Mouse (Mus musculus) thymus, postnatal 14 days (tissue): ENCODE measurements around the gene Mettl25.

Experiments used
- DNase-seq: peaks from one replicate; pipeline ENCODE4 v3.0.0; 2021

The Mettl25 gene

GRCm38 (mm10) chr10:105840928-105841888, at the start of gene Mettl25, which contains the start of gene Ccdc59:
Gene Mettl25 (minus strand): TSS chr10:105841380.
Gene Ccdc59 (plus strand): TSS chr10:105841067.
- DNase-seq = peak; percentile 97

GRCm38 (mm10) chr10:105867312-105867711, 26.1 kb upstream of the Mettl25 start:
- DNase-seq = no peak

- DNase-seq = no peak
These were observed 10.0 kb upstream of the Mettl25 start for GRCm38 (mm10) chr10:105851136-105851535.

- no peak for DNase-seq
These were observed 9.1 kb upstream of the Mettl25 start for GRCm38 (mm10) chr10:105850286-105850685.

GRCm38 (mm10) chr10:105842574-105842973, 1.4 kb upstream of the Mettl25 start:
- no peak for DNase-seq

GRCm38 (mm10) chr10:105834627-105835228, 6.5 kb downstream of the Mettl25 start:
- peak; percentile 26 for DNase-seq

- no peak for DNase-seq
These were observed 34.7 kb downstream of the Mettl25 start for GRCm38 (mm10) chr10:105806259-105807010.

DNA sequence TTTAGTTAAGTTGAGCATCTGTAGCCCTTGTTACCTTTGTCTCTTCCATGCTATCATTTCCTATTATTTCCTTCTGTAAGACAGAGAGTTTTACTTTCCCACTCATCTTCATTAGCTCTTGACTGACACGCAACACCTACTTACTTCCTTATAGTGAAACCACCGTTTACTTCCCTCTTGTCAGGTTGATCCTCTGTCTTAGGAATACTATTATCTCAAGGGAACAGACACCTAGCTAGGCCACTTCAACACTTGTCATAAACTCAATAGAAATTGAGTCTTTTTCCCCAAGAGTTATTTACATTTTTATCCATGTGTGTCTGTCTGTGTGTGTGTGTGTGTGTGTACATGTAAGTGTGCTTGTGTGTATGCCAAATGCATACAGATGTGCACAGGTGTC, 37.7 kb downstream of the Mettl25 start:
- no peak for DNase-seq

- no peak for DNase-seq
These were observed 39.0 kb downstream of the Mettl25 start for GRCm38 (mm10) chr10:105802132-105802531.

DNA sequence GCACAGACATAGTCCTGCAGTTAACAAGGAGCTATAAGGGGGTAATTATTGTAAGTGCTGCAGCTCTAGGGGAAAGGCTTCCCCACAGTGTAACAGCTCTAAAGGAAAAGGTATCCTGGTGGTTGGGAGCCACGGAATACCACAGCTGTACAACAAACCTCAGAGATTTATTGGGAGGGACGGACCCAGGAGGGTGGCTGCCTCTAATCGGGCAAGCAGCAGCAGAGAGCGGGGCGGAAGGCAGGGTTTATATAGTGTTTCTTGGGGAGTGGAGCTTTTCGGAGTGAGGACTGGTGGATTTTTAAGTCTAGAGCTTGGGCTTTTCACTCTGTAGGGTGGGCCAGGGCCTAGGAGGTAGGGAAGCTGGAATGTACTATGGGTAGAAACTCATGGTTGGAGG, 40.0 kb downstream of the Mettl25 start:
- DNase-seq = no peak

DNA sequence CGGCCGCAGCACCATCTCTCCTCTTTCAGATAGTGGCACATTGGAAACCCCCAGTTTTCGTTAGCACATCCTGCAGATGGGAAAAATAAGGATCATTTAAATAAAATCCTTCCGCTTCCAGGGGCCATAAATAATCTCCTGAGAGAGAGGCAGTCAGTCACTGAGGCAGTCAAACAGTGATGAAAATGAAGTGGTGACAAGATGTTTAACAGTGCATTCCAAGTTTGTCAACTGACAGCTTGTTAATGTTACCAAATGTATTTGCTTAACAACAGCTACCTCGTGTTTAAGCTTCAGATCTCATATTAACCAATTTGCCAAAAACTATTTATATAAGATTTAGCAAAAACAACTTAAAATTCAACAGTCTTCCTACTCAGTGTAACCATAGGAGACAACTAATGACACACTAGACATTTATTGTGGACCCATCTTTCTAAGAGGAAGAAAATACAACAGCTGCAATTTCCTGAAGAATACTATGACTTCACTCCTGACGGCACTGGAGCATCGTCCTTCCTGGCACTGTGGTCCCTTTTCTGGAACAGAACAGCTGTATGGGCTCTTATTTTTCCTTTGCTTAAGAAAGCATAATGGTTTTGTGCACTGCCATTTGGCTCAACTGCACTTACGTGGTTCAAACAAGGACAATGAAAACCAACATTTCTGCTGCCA, 43.8 kb downstream of the Mettl25 start:
- DNase-seq = no peak

DNA sequence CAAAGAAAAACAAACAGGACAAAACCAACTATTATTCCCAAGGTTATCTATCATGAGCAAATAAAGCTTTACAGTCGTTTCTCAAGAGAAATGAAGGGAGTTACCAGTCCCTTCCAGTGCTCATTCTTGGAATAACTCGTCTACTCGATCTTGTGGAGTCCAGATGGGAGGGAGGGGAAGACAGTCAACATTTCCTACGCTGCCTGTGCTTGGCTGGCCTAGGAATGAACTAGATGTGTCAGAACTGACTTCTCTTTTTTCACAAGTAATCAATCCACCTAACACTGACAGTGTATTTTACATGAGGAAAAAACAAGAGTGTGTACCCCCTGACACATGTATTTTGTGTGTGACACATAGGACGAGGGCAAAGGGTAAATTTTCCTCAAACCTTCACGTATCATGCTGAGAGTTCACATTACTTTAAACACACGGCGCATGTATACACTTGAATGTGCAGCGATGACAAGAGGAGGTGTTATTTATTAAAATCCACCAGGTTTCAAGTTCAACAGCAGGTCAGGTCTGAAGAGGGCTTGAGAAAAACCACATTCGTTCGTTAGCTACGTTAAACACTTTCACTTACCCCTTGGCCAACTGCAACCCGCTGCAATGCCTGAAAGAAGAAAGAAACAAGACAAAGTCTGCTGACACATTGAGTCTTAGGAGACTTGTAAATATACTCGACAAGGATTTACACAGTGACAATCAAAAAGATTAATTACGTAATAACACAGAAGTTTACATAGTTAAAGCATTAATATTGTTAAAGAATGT, 47.2 kb downstream of the Mettl25 start:
- no peak for DNase-seq

DNA sequence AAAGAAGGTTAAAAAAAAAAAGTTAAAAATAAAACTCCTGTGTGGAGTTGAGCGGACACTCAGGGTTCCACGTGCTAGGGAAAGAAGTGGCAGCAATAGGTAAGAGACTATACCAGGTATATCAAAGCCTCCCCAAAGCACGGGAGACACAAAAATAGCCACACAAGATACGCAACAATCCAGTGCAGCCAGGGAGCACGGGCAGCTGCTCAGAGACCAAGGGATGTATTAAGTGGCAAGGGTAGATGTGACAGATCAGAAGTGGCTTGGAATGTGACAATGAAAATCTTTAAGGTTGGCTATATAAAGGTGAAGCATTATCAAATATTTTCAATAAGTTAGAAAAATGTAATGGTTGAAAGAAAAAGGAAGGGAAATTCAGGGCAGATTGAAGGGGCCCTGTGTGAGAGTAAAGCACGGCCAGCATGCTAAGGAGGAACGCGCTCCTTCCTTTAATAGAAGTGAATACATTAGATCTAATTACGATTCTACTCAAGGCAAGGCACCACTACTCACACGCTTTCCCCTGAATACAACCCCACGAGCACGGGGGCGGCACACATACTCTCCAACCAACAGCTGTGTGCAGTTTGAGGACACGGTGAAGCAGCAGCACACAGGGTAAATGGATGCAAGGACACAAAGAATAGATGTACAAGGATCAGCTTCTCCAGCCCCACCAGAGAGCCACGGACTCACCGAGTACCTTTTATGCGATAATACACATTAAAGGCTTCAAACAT, 52.3 kb downstream of the Mettl25 start:
- no peak for DNase-seq

DNA sequence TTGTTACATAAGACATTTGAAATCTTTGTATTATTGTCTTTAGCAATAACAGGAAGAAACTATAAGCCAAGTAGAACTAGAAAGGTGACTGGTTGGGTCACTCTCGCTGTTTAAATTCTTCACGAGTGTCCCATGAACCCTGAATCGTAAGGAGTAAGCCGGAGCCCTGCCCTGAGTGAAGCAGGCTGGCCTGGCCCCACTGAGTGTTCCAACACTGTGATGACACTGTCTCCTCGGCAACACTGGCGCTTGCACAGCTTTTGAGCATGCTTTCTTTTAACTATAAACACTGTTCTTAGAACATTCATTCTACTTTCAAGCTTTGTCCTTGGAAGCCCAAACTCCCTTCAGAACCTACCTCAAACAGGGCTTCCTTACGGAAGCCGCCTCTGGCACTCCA, 57.4 kb downstream of the Mettl25 start:
- no peak for DNase-seq

- peak; percentile 33 for DNase-seq
These were observed 66.8 kb downstream of the Mettl25 start for GRCm38 (mm10) chr10:105774382-105774781.

GRCm38 (mm10) chr10:105772821-105773302, 68.3 kb downstream of the Mettl25 start:
- no peak for DNase-seq

DNA sequence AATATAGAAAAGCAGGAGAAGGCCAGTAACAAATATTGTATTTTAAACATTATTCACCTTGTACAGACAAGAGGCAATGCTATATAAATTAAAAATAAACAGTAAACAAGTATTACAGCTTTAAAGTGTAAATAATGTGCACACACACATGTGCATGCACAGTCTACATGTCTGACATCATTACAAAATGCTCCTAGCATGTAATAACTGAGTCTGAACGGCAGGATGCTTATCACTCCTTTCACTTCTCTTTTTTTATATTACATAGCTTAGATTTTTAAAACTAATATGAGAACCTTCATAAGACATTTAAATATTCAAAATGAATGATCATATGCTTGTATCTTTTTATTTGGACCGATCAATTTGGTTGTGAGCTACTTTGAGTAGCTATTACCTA, 77.2 kb downstream of the Mettl25 start:
- DNase-seq = no peak

- no peak for DNase-seq
These were observed 80.7 kb downstream of the Mettl25 start for GRCm38 (mm10) chr10:105760460-105760859.

DNA sequence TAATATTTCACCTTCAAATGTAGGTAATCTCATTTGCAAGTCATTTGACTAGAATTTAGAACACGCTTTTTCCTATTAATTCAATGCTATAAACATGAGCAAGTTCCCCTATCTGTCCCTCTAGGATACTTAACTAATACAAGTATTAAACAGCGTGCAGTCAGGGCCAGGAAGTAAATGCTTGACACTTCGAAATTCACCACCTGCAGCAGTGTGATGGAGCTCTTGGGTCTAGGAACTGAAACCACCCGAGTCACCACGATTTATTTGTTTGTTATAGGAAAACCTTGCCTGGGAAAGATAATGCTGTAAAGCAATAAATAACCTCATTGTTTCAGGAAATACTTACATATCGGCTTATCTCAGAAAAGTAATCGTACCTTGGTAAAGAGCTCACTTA, 81.1 kb downstream of the Mettl25 start:
- no peak for DNase-seq

DNA sequence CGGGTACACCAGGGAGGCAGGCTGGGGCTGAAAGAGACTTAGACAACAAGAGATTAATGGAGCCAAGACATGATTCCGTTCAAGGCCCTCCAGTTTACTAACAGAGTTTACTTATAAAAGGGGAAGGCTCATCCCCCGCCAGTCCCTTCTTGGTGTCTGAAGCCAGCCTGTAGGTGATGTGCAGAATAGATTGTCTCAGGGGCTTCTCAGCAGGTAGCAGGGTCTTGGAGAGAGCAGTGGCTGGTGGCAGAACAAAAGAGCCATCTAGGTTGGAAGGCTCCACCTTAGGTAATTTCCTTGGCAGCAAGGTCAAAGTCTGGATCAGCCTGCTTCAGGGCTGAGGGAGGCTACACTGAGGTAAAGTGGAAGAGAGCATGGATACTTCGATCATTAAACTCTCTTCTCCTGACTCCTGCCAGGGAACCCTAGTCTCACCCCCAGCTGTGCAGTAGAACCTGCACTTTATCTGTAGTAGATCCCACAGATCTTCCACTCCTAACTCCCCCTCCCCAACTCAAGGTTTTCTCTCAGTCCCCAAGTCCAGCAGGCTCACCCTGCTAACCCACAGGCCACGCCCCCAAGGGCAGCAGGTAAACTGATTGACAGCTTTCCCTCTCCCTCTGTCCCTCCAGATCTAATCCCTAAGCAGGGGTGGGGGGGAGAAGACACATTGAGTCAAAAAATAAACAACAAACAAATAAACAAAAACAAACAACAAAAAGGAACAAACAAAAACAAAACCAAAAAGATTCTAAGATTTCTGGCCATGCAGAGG, 87.2 kb downstream of the Mettl25 start:
- no peak for DNase-seq
